Mouse (Mus musculus) bone marrow, adult 2 months (tissue): ENCODE measurements around the gene Ap3m1. TPM values are rescaled to one million over a fixed set of nuclear protein-coding genes. Genes with fewer than 3 reads are reported as not detected.

Experiments used
- H3K27ac ChIP-seq: fragments of 200-500 bp; 2 replicates; pipeline ENCODE4 v1.5.1; 2012; ENCODE audit warnings: low read depth, mild to moderate bottlenecking, control low read depth, inconsistent platforms, low read length; ENCODE audit not compliant: control insufficient read depth, poor library complexity, insufficient read depth
- H3K4me1 ChIP-seq: fragments of 200-500 bp; 2 replicates; pipeline ENCODE4 v1.6.1; 2011; ENCODE audit warnings: low read length; ENCODE audit not compliant: control insufficient read depth, insufficient read depth
- H3K4me3 ChIP-seq: fragments of 200-500 bp; replicated peaks from 2 replicates; pipeline ENCODE3; 2011; ENCODE audit warnings: mild to moderate bottlenecking, low read depth, low read length, control low read depth; ENCODE audit not compliant: control insufficient read depth
- CTCF ChIP-seq: fragments of 200-500 bp; IDR thresholded peaks from 2 replicates; pipeline ENCODE4 v1.5.1; 2011; ENCODE audit warnings: low read length, control low read depth; ENCODE audit not compliant: control insufficient read depth, insufficient read depth
- POLR2A ChIP-seq: fragments of 200-500 bp; IDR thresholded peaks from 2 replicates; pipeline ENCODE4 v1.6.1; 2011; ENCODE audit warnings: low read depth, mild to moderate bottlenecking, control low read depth, low read length, borderline replicate concordance; ENCODE audit not compliant: control insufficient read depth
- WGBS: fragments of 180-500 bp; shearing (Covaris S2); methylation state at CpG from one replicate; pipeline ENCODE4 v1.1.7; 2018; 5-methylcytosine and 5-hydroxymethylcytosine counted together
- polyA plus RNA-seq: library from polyadenylated mRNA; stranded (reverse); fragments of >200 nt; gene quantifications from 2 replicates; pipeline ENCODE4 v1.2.4, GENCODE M21; 2011; ENCODE audit warnings: low replicate concordance; ENCODE audit not compliant: missing spikeins, insufficient read depth, insufficient read length

The Ap3m1 gene
- polyA plus RNA-seq, 1 experiment: 17.3 TPM

GRCm38 (mm10) chr14:20985482-20985881 is 66.8 kb downstream of the Ap3m1 start:
- TF ChIP-seq POLR2A: no peak
- no peak for TF ChIP-seq CTCF
- Histone ChIP-seq H3K4me3 (no peak overlapping the region), H3K4me1 (no peaks in the 10 kb centered on the region), H3K27ac (no peak overlapping the region)
- 33% methylated on average over 3 of the region's 3 CpGs for WGBS

- TF ChIP-seq CTCF (no peak), POLR2A (no peak)
- Histone ChIP-seq H3K4me1 (no peaks in the 10 kb centered on the region), H3K4me3 (no peak overlapping the region), H3K27ac (no peak overlapping the region)
- WGBS: 89% methylated on average over 2 of the region's 2 CpGs
Measured at GRCm38 (mm10) chr14:20983832-20984231, 68.5 kb downstream of the Ap3m1 start.

Other genes with a start within 250 kb of the Ap3m1 start
- gene Plau, start 215.8 kb downstream of the Ap3m1 start, polyA plus RNA-seq: 1.8 and 6.9 TPM in 2 replicates
- gene Vcl, start 123.1 kb downstream of the Ap3m1 start, polyA plus RNA-seq: 31.5 and 59.2 TPM in 2 replicates
- gene Adk, start 66 bp upstream of the Ap3m1 start, polyA plus RNA-seq: 24.1 and 27.3 TPM in 2 replicates